Mouse (Mus musculus): ENCODE results near the gene Sdk1. TPM values are rescaled to one million over a fixed set of nuclear protein-coding genes. Genes with fewer than 3 reads are reported as not detected.

Sdk1 gene
- polyA plus RNA-seq, 1 experiment from 2014 or later = 0.73 TPM

GRCm38 (mm10) chr5:141404651-141405050 lies 163.4 kb downstream of the Sdk1 start:
- Histone ChIP-seq H3K4me1 (peaks cover 14% of the 10 kb centered on the region), H3K9me3 (replicated peaks) (no peaks in the 10 kb centered on the region), H3K4me3 (no peak overlapping the region), H3K27me3 (ENCODE audit: low read depth, poor library complexity, severe bottlenecking) (no peaks in the 10 kb centered on the region), H3K36me3 (no peaks in the 10 kb centered on the region), H3K27ac (replicated peaks) (peak overlapping the region; percentile 43; the same call in 1 of the 2 replicates)
- WGBS = 29% methylated on average over 2 of the region's 2 CpGs
- DNase-seq (ENCODE audit: low spot score) = no peak

GRCm38 (mm10) chr5:141406926-141407325 lies 165.6 kb downstream of the Sdk1 start:
- Histone ChIP-seq H3K4me1 (peaks cover 14% of the 10 kb centered on the region), H3K27ac (replicated peaks) (no peak overlapping the region), H3K27me3 (ENCODE audit: low read depth, poor library complexity, severe bottlenecking) (no peaks in the 10 kb centered on the region), H3K36me3 (no peaks in the 10 kb centered on the region), H3K4me3 (no peak overlapping the region), H3K9me3 (replicated peaks) (no peaks in the 10 kb centered on the region)
- WGBS = 78% methylated on average over 7 of the region's 7 CpGs
- DNase-seq (ENCODE audit: low spot score) = no peak

- H3K36me3 ChIP-seq = no peaks in the 10 kb centered on the region
- no peaks in the 10 kb centered on the region for H3K9me3 ChIP-seq (replicated peaks)
- H3K27ac ChIP-seq (replicated peaks) = no peak overlapping the region
- H3K4me1 ChIP-seq = peaks cover 10% of the 10 kb centered on the region; the same call in 1 of the 2 replicates
- WGBS = 86% methylated on average over 11 of the region's 11 CpGs
- H3K27me3 ChIP-seq (ENCODE audit: low read depth, poor library complexity, severe bottlenecking) = no peaks in the 10 kb centered on the region
- no peak for DNase-seq (ENCODE audit: low spot score)
- no peak overlapping the region for H3K4me3 ChIP-seq
Measured at GRCm38 (mm10) chr5:141413013-141413412, 171.7 kb downstream of the Sdk1 start.

GRCm38 (mm10) chr5:141415644-141416243 lies 174.5 kb downstream of the Sdk1 start:
- no peak for DNase-seq (ENCODE audit: low spot score)
- no peak overlapping the region for H3K27ac ChIP-seq (replicated peaks)
- no peaks in the 10 kb centered on the region for H3K27me3 ChIP-seq (ENCODE audit: low read depth, poor library complexity, severe bottlenecking)
- WGBS = 88% methylated on average over 10 of the region's 10 CpGs
- H3K9me3 ChIP-seq (replicated peaks) = no peaks in the 10 kb centered on the region
- H3K4me3 ChIP-seq = no peak overlapping the region
- no peaks in the 10 kb centered on the region for H3K36me3 ChIP-seq
- peaks cover 15% of the 10 kb centered on the region for H3K4me1 ChIP-seq

GRCm38 (mm10) chr5:141428132-141428531 lies 186.8 kb downstream of the Sdk1 start:
- no peaks in the 10 kb centered on the region for H3K27me3 ChIP-seq (ENCODE audit: low read depth, poor library complexity, severe bottlenecking)
- H3K27ac ChIP-seq (replicated peaks) = no peak overlapping the region
- H3K9me3 ChIP-seq (replicated peaks) = no peaks in the 10 kb centered on the region
- H3K4me1 ChIP-seq = peaks cover 27% of the 10 kb centered on the region
- H3K4me3 ChIP-seq = no peak overlapping the region
- DNase-seq (ENCODE audit: low spot score) = no peak
- 87% methylated on average over 3 of the region's 3 CpGs for WGBS
- H3K36me3 ChIP-seq = no peaks in the 10 kb centered on the region

GRCm38 (mm10) chr5:141433286-141433685 lies 192.0 kb downstream of the Sdk1 start:
- Histone ChIP-seq H3K4me1 (peaks cover 29% of the 10 kb centered on the region), H3K27ac (replicated peaks) (no peak overlapping the region), H3K9me3 (replicated peaks) (no peaks in the 10 kb centered on the region), H3K4me3 (no peak overlapping the region), H3K27me3 (ENCODE audit: low read depth, poor library complexity, severe bottlenecking) (no peaks in the 10 kb centered on the region), H3K36me3 (no peaks in the 10 kb centered on the region)
- DNase-seq (ENCODE audit: low spot score) = no peak
- WGBS = 94% methylated on average over 2 of the region's 2 CpGs

GRCm38 (mm10) chr5:141447247-141447646 lies 206.0 kb downstream of the Sdk1 start:
- Histone ChIP-seq H3K36me3 (no peaks in the 10 kb centered on the region), H3K4me3 (no peak overlapping the region), H3K27ac (replicated peaks) (no peak overlapping the region), H3K9me3 (replicated peaks) (no peaks in the 10 kb centered on the region), H3K4me1 (no peaks in the 10 kb centered on the region), H3K27me3 (ENCODE audit: low read depth, poor library complexity, severe bottlenecking) (no peaks in the 10 kb centered on the region)
- WGBS = 88% methylated on average over 1 of the region's 1 CpGs
- no peak for DNase-seq (ENCODE audit: low spot score)

GRCm38 (mm10) chr5:141463417-141463816 lies 222.1 kb downstream of the Sdk1 start:
- Histone ChIP-seq H3K36me3 (no peaks in the 10 kb centered on the region), H3K4me1 (peaks cover 8% of the 10 kb centered on the region), H3K27me3 (ENCODE audit: low read depth, poor library complexity, severe bottlenecking) (no peaks in the 10 kb centered on the region), H3K4me3 (no peak overlapping the region), H3K9me3 (replicated peaks) (no peaks in the 10 kb centered on the region), H3K27ac (replicated peaks) (no peak overlapping the region)
- DNase-seq (ENCODE audit: low spot score) = no peak
- 88% methylated on average over 2 of the region's 2 CpGs for WGBS

GRCm38 (mm10) chr5:141468821-141469220 lies 227.5 kb downstream of the Sdk1 start:
- Histone ChIP-seq H3K4me1 (peaks cover 14% of the 10 kb centered on the region), H3K27ac (replicated peaks) (peak overlapping the region; percentile 49), H3K27me3 (ENCODE audit: low read depth, poor library complexity, severe bottlenecking) (no peaks in the 10 kb centered on the region), H3K36me3 (no peaks in the 10 kb centered on the region), H3K4me3 (no peak overlapping the region), H3K9me3 (replicated peaks) (no peaks in the 10 kb centered on the region)
- no peak for DNase-seq (ENCODE audit: low spot score)
- 59% methylated on average over 5 of the region's 5 CpGs for WGBS

GRCm38 (mm10) chr5:141505281-141505680 lies 264.0 kb downstream of the Sdk1 start:
- Histone ChIP-seq H3K36me3 (no peaks in the 10 kb centered on the region), H3K4me3 (no peak overlapping the region), H3K4me1 (no peaks in the 10 kb centered on the region), H3K9me3 (replicated peaks) (no peaks in the 10 kb centered on the region), H3K27ac (replicated peaks) (no peak overlapping the region), H3K27me3 (ENCODE audit: low read depth, poor library complexity, severe bottlenecking) (no peaks in the 10 kb centered on the region)
- 81% methylated on average over 6 of the region's 6 CpGs for WGBS
- DNase-seq (ENCODE audit: low spot score) = no peak

GRCm38 (mm10) chr5:141506344-141506743 lies 265.1 kb downstream of the Sdk1 start:
- no peak for DNase-seq (ENCODE audit: low spot score)
- H3K27me3 ChIP-seq (ENCODE audit: low read depth, poor library complexity, severe bottlenecking) = no peaks in the 10 kb centered on the region
- no peak overlapping the region for H3K27ac ChIP-seq (replicated peaks)
- WGBS = 94% methylated on average over 3 of the region's 3 CpGs
- no peak overlapping the region for H3K4me3 ChIP-seq
- no peaks in the 10 kb centered on the region for H3K36me3 ChIP-seq
- H3K4me1 ChIP-seq = no peaks in the 10 kb centered on the region
- no peaks in the 10 kb centered on the region for H3K9me3 ChIP-seq (replicated peaks)

- Histone ChIP-seq H3K36me3 (no peaks in the 10 kb centered on the region), H3K27me3 (ENCODE audit: low read depth, poor library complexity, severe bottlenecking) (no peaks in the 10 kb centered on the region), H3K4me3 (no peak overlapping the region), H3K27ac (replicated peaks) (no peak overlapping the region), H3K9me3 (replicated peaks) (no peaks in the 10 kb centered on the region), H3K4me1 (no peaks in the 10 kb centered on the region)
- WGBS = 70% methylated on average over 13 of the region's 13 CpGs
- no peak for DNase-seq (ENCODE audit: low spot score)
Measured at GRCm38 (mm10) chr5:141524801-141525715, 283.8 kb downstream of the Sdk1 start.

- no peaks in the 10 kb centered on the region for H3K9me3 ChIP-seq (replicated peaks)
- no peaks in the 10 kb centered on the region for H3K36me3 ChIP-seq
- no peak for DNase-seq (ENCODE audit: low spot score)
- H3K4me3 ChIP-seq = no peak overlapping the region
- H3K27ac ChIP-seq (replicated peaks) = no peak overlapping the region
- WGBS = 53% methylated on average over 5 of the region's 5 CpGs
- peaks cover 30% of the 10 kb centered on the region for H3K4me1 ChIP-seq
- no peaks in the 10 kb centered on the region for H3K27me3 ChIP-seq (ENCODE audit: low read depth, poor library complexity, severe bottlenecking)
Measured at GRCm38 (mm10) chr5:141540193-141540592, 298.9 kb downstream of the Sdk1 start.
